In genomic region chr1:136409631-136410030, GRCm38 (mm10) we compare ENCODE assay signal across 23 mouse cellular contexts. TPM values are rescaled to one million over a fixed set of nuclear protein-coding genes. Genes with fewer than 3 reads are reported as not detected.
A peak's percentile ranks its signal among the peaks of the same experiment; 100 is the strongest.
DNase-seq lines count a peak whose midpoint lies in the region; ATAC-seq and TF ChIP-seq lines count a peak whose summit lies in the region.
"Had no signal": no experiment of that assay in that cellular context is flagged by ENCODE, and none has a peak within 500 bp of the region (broad histone marks: within the 10 kb centered on the region; RNA-seq: fewer than 3 reads in every experiment).

No protein-coding gene starts in this region.

- no peak overlapping the region for H3K9ac ChIP-seq in embryonic facial prominence, embryonic 14.5 days (ENCODE audit: low read depth, low read length)
- H3K9ac ChIP-seq: embryonic facial prominence, embryonic 12.5 days; embryonic facial prominence, embryonic 15.5 days; forebrain, embryonic 13.5 days; forebrain, embryonic 15.5 days; forebrain, postnatal 0 days had no signal

- H3K79me2 ChIP-seq in C2C12 (ENCODE audit: control insufficient read depth, insufficient read depth), result no peaks in the 10 kb centered on the region

- no peak overlapping the region for H3K27ac ChIP-seq in embryonic facial prominence, embryonic 14.5 days (replicated peaks; ENCODE audit: low read depth, low read length)
- no peak overlapping the region for H3K27ac ChIP-seq in embryonic facial prominence, embryonic 10.5 days (replicated peaks)
- no peak overlapping the region for H3K27ac ChIP-seq in limb, embryonic 10.5 days
- H3K27ac ChIP-seq: embryonic facial prominence, embryonic 12.5 days; embryonic facial prominence, embryonic 15.5 days; forebrain, embryonic 10.5 days; forebrain, embryonic 13.5 days; forebrain, embryonic 15.5 days had no signal

- H3K9me3 ChIP-seq in embryonic facial prominence, embryonic 14.5 days (ENCODE audit: control insufficient read depth, low read length), result peaks cover 4% of the 10 kb centered on the region; the same call in 1 of the 2 replicates
- H3K9me3 ChIP-seq in embryonic facial prominence, embryonic 10.5 days, result no peaks in the 10 kb centered on the region
- H3K9me3 ChIP-seq in limb, embryonic 10.5 days (replicated peaks), result 0 out of 2 replicates have a peak, but pooled peaks cover 2% of the 10 kb centered on the region
- H3K9me3 ChIP-seq: embryonic facial prominence, embryonic 12.5 days; embryonic facial prominence, embryonic 15.5 days; forebrain, embryonic 10.5 days; forebrain, embryonic 13.5 days; forebrain, embryonic 15.5 days had no signal

- TF ChIP-seq CTCF in C2C12 (IDR thresholded peaks at IDR 0.05; ENCODE audit: control insufficient read depth, insufficient read depth, insufficient read length), result no peak

- H3K4me2 ChIP-seq in embryonic facial prominence, embryonic 14.5 days (ENCODE audit: low read depth, low read length), result no peak overlapping the region
- H3K4me2 ChIP-seq: embryonic facial prominence, embryonic 12.5 days; embryonic facial prominence, embryonic 15.5 days; forebrain, embryonic 13.5 days; forebrain, embryonic 15.5 days had no signal

- no peaks in the 10 kb centered on the region for H3K79me3 ChIP-seq in C2C12 (ENCODE audit: low read depth)

- no peak for ATAC-seq in embryonic facial prominence, embryonic 14.5 days (ENCODE audit: low read depth)
- ATAC-seq: forebrain, embryonic 13.5 days; forebrain, embryonic 15.5 days; forebrain, postnatal 0 days had no signal

- peaks cover 2% of the 10 kb centered on the region; the same call in 1 of the 2 replicates for H3K4me1 ChIP-seq in embryonic facial prominence, embryonic 14.5 days (ENCODE audit: control insufficient read depth, insufficient read depth, low read length)
- H3K4me1 ChIP-seq in embryonic facial prominence, embryonic 10.5 days, result peaks cover under 1% of the 10 kb centered on the region; the same call in 1 of the 2 replicates
- no peaks in the 10 kb centered on the region for H3K4me1 ChIP-seq in limb, embryonic 10.5 days
- H3K4me1 ChIP-seq: embryonic facial prominence, embryonic 12.5 days; embryonic facial prominence, embryonic 15.5 days; forebrain, embryonic 13.5 days had no signal

- no peaks in the 10 kb centered on the region for H3K36me3 ChIP-seq in embryonic facial prominence, embryonic 14.5 days (ENCODE audit: control insufficient read depth, insufficient read depth, low read length)
- no peaks in the 10 kb centered on the region for H3K36me3 ChIP-seq in embryonic facial prominence, embryonic 10.5 days (replicated peaks)
- H3K36me3 ChIP-seq in C2C12 (ENCODE audit: control insufficient read depth, insufficient read depth), result no peaks in the 10 kb centered on the region
- H3K36me3 ChIP-seq in limb, embryonic 10.5 days, result no peaks in the 10 kb centered on the region
- H3K36me3 ChIP-seq: embryonic facial prominence, embryonic 12.5 days; embryonic facial prominence, embryonic 15.5 days; forebrain, embryonic 10.5 days; forebrain, embryonic 15.5 days had no signal

- H3K27me3 ChIP-seq in embryonic facial prominence, embryonic 14.5 days (replicated peaks; ENCODE audit: control insufficient read depth, insufficient read depth, low read length), result no peaks in the 10 kb centered on the region
- H3K27me3 ChIP-seq in embryonic facial prominence, embryonic 10.5 days (replicated peaks; ENCODE audit: low read depth, poor library complexity, severe bottlenecking), result no peaks in the 10 kb centered on the region
- H3K27me3 ChIP-seq in C2C12 (ENCODE audit: control insufficient read depth, insufficient read depth, insufficient read length), result no peaks in the 10 kb centered on the region
- no peaks in the 10 kb centered on the region for H3K27me3 ChIP-seq in limb, embryonic 10.5 days (ENCODE audit: low read depth, poor library complexity, severe bottlenecking)
- H3K27me3 ChIP-seq: embryonic facial prominence, embryonic 12.5 days; embryonic facial prominence, embryonic 15.5 days; forebrain, embryonic 13.5 days; forebrain, embryonic 15.5 days had no signal

- no peak overlapping the region for H3K4me3 ChIP-seq in embryonic facial prominence, embryonic 14.5 days (ENCODE audit: low read depth, low read length)
- H3K4me3 ChIP-seq in embryonic facial prominence, embryonic 10.5 days, result no peak overlapping the region
- H3K4me3 ChIP-seq in C2C12 (ENCODE audit: insufficient read depth, poor library complexity, severe bottlenecking), result no peak overlapping the region
- H3K4me3 ChIP-seq in limb, embryonic 10.5 days, result no peak overlapping the region
- H3K4me3 ChIP-seq: embryonic facial prominence, embryonic 12.5 days; embryonic facial prominence, embryonic 15.5 days; erythroblast, embryonic 14.5 days; forebrain, embryonic 10.5 days; forebrain, embryonic 13.5 days; forebrain, embryonic 15.5 days had no signal

- no peak overlapping the region for H3ac ChIP-seq in C2C12 (ENCODE audit: control insufficient read depth, insufficient read length, low read depth)

- peak; percentile 29 for DNase-seq in embryonic facial prominence, embryonic 14.5 days (ENCODE audit: low spot score)
- DNase-seq in embryonic facial prominence, embryonic 10.5 days (ENCODE audit: low spot score), result no peak
- DNase-seq in gonadal fat pad, adult 2 months (ENCODE audit: low read depth), result peak; percentile 94
- no peak for DNase-seq in limb, embryonic 10.5 days (ENCODE audit: low spot score)
- DNase-seq: adrenal gland, adult 2 months; adrenal gland, postnatal 10 days; adrenal gland, postnatal 25 days; B cell, adult 2 months; cerebellum, adult 11 months; cerebellum, adult 18-20 months; cerebellum, adult 8-10 months; cerebellum, adult 9-11 months; cerebellum, postnatal 14 days; cerebellum, postnatal 36 days; embryo, embryonic 11 days; forebrain, postnatal 0 days had no signal

- WGBS in embryonic facial prominence, embryonic 14.5 days, result 76% methylated on average over 2 of the region's 2 CpGs
- WGBS in embryonic facial prominence, embryonic 10.5 days, result 93% methylated on average over 2 of the region's 2 CpGs
- WGBS in limb, embryonic 10.5 days, result 97% methylated on average over 2 of the region's 2 CpGs

TF ChIP-seq in C2C12, 6 proteins besides CTCF, POLR2A, EP300 and RAD21:
- no peak for TF ChIP-seq FOSL1 (IDR thresholded peaks at IDR 0.05; ENCODE audit: insufficient read depth, low read length, poor library complexity, severe bottlenecking)
- TF ChIP-seq CEBPB (IDR thresholded peaks at IDR 0.05; ENCODE audit: low read depth), result peak; percentile 10

RNA-seq across cellular contexts. Expression of gene Ddx59, which starts 5.4 kb away (rescaled TPM):
- 17.0 and 18.7 TPM in 2 replicates for polyA plus RNA-seq in embryonic facial prominence, embryonic 14.5 days (2014; fragmentation: Nextera tagmentation; extraction: Ambion mirVana)
- polyA plus RNA-seq in embryonic facial prominence, embryonic 10.5 days (2016; fragmentation: Nextera tagmentation; extraction: Ambion mirVana), result 16.9 and 17.8 TPM in 2 replicates
- polyA plus RNA-seq in C2C12 (2012; fragmentation: generic; extraction: Trizol), result 6.0 TPM
- 4.2 and 5.3 TPM in 2 replicates for polyA plus RNA-seq in gonadal fat pad, adult 2 months (2012; rRNA removed)
- polyA plus RNA-seq in limb, embryonic 10.5 days (2016; fragmentation: Nextera tagmentation; extraction: Ambion mirVana), result 16.5 and 17.8 TPM in 2 replicates

RNA-seq across cellular contexts. Expression of gene Kif14, which starts 56.5 kb away (rescaled TPM):
- polyA plus RNA-seq in embryonic facial prominence, embryonic 14.5 days (2014; fragmentation: Nextera tagmentation; extraction: Ambion mirVana), result 5.7 and 6.6 TPM in 2 replicates
- 8.6 and 10.5 TPM in 2 replicates for polyA plus RNA-seq in embryonic facial prominence, embryonic 10.5 days (2016; fragmentation: Nextera tagmentation; extraction: Ambion mirVana)
- 2.8 TPM for polyA plus RNA-seq in C2C12 (2012; fragmentation: generic; extraction: Trizol)
- 0.05 and 0.14 TPM in 2 replicates for polyA plus RNA-seq in gonadal fat pad, adult 2 months (2012; rRNA removed)
- 7.7 and 9.8 TPM in 2 replicates for polyA plus RNA-seq in limb, embryonic 10.5 days (2016; fragmentation: Nextera tagmentation; extraction: Ambion mirVana)

Comparison
In these comparisons a context has a peak if more than half of its experiments do, and no peak if none do; other contexts are left out.
1. DNase-seq: peak in embryonic facial prominence, embryonic 14.5 days (single experiment) and gonadal fat pad, adult 2 months (single experiment); none in embryonic facial prominence, embryonic 10.5 days (single experiment) and limb, embryonic 10.5 days (single experiment).